Mouse (Mus musculus) intestine, embryonic 14.5 days (tissue): ENCODE results near the gene Pex5. TPM values are rescaled to one million over a fixed set of nuclear protein-coding genes. Genes with fewer than 3 reads are reported as not detected.
"Not testable (repeated sequence)": the region's sequence is repeated elsewhere in the genome, so short reads cannot be mapped to it uniquely, and the experiment has no call there.

Source experiments
- ATAC-seq: fragments of 200-750 bp; cut with Nextera tagmentation; replicated peaks from 2 replicates; pipeline ENCODE4 v1.8.0; 2017; ENCODE audit warnings: low read depth, moderate number of reproducible peaks, moderate TSS enrichment, moderate library complexity; ENCODE audit not compliant: low FRiP score, low TSS enrichment
- DNase-seq: peaks from one replicate; pipeline ENCODE4 v3.0.0-alpha.2; 2018; ENCODE audit warnings: low spot score
- H3K27ac ChIP-seq: fragments of 300-500 bp; sonication (generic); 2 replicates; pipeline ENCODE4 v1.5.1; 2014; ENCODE audit warnings: low read depth, mild to moderate bottlenecking, control low read depth
- H3K27me3 ChIP-seq: fragments of 300-500 bp; sonication (generic); replicated peaks from 2 replicates; pipeline ENCODE4 v1.6.1; 2014; ENCODE audit warnings: low read length, control low read depth; ENCODE audit not compliant: control insufficient read depth, insufficient read depth
- H3K36me3 ChIP-seq: fragments of 300-500 bp; sonication (generic); 2 replicates; pipeline ENCODE4 v1.6.1; 2014; ENCODE audit warnings: low read length, control low read depth; ENCODE audit not compliant: control insufficient read depth, insufficient read depth
- H3K4me1 ChIP-seq: fragments of 300-500 bp; sonication (generic); replicated peaks from 2 replicates; pipeline ENCODE4 v1.6.1; 2014; ENCODE audit warnings: low read length, control low read depth, mixed read lengths; ENCODE audit not compliant: control insufficient read depth, insufficient read depth
- H3K4me2 ChIP-seq: fragments of 300-500 bp; sonication (generic); 2 replicates; pipeline ENCODE4 v1.6.1; 2014; ENCODE audit warnings: low read length
- H3K4me3 ChIP-seq: fragments of 300-500 bp; sonication (generic); 2 replicates; pipeline ENCODE4 v1.5.1; 2014; ENCODE audit warnings: low read depth, low read length, control low read depth, mixed read lengths
- H3K9ac ChIP-seq: fragments of 300-500 bp; sonication (generic); 2 replicates; pipeline ENCODE4 v1.6.1; 2014; ENCODE audit warnings: mild to moderate bottlenecking, low read length
- H3K9me3 ChIP-seq: fragments of 300-500 bp; sonication (generic); 2 replicates; pipeline ENCODE4 v1.6.1; 2016; ENCODE audit warnings: low read length, control low read depth; ENCODE audit not compliant: control insufficient read depth
- WGBS: fragments of 180-500 bp; shearing (Covaris S2); extraction: QIAGEN DNeasy Blood & Tissue Kit; methylation state at CpG from one replicate; pipeline ENCODE4 v1.1.7; 2014; 5-methylcytosine and 5-hydroxymethylcytosine counted together
- polyA plus RNA-seq: library from polyadenylated mRNA; unstranded; fragments of >200 nt; fragmentation: Nextera tagmentation; extraction: Ambion mirVana; gene quantifications from 2 replicates; pipeline ENCODE4 v1.2.1, GENCODE M21; 2014

The Pex5 gene
- polyA plus RNA-seq, 1 experiment from 2014 or later = 34.0 TPM

DNA sequence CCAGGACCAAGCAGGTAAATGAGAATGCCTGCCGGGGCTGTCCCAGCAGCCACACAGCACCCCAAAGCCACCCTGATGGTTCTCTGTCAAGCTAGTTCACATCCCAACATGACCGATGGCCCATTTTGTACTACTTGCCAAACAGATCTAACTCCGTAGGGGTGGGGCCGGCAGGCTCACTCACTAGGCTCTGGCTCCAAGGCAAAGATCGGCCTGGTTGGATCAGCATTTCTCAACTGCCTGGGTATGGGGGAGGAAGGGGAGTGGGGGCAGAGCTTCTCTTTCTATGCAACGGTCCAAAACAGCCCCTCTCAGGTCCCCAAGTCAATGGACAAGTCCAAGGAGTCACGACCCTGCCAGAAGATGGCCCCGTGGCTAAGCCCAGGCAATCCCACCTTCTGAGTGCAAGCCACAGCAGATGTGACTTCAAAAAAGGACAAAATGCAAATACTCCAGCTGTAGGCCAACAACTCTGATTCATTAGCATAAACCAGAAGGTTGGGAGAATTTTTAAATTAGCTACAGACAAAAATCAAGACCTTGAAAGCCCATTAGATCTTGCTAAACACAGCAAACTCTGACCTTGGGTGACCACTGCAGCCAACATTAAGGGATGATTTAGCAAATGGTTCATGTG is 18.9 kb upstream of the Pex5 start:
- Histone ChIP-seq H3K4me1 (no peaks in the 10 kb centered on the region; the same call in 1 of the 2 replicates), H3K9ac (no peak overlapping the region), H3K4me2 (no peak overlapping the region), H3K27ac (no peak overlapping the region), H3K9me3 (no peaks in the 10 kb centered on the region), H3K27me3 (no peaks in the 10 kb centered on the region), H3K36me3 (no peaks in the 10 kb centered on the region), H3K4me3 (no peak overlapping the region)
- 89% methylated on average over 8 of the region's 8 CpGs for WGBS
- DNase-seq = no peak
- ATAC-seq = no peak

DNA sequence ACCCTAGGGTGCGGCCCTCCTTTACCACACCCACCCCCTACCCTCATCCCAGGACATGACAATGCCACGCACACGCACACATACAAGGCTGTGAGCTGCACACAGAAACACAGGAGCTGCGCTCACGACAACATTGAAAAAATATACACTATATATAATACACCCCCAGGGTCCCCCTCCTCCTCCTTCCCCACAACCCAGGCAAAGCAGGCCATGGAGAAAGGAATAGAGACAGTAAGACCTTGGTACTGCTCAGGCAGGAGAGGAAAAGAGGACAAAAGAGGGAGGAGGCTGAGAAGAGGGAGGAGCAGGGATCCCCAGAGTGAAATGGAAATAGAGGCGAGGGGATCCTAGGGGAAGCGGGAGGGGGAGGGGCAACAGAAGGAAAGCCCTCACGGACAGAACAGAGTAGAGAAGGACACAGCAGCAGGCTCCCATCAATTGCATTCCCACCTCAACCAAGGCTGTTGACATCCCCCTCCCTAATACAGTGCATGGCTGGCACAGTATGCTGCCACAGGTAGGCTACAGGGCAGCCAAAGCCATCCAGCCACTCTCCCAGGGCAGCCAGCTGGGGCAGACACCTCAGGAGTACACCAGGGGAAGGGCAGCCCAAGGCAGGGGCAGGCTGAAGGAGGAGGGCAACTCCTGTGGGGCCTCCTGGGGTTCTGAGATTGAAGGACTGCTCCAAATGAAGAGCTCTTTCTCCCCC is 16.1 kb upstream of the Pex5 start:
- ATAC-seq = 0 out of 2 replicates have a peak, but pooled peaks have one; percentile 36

DNA sequence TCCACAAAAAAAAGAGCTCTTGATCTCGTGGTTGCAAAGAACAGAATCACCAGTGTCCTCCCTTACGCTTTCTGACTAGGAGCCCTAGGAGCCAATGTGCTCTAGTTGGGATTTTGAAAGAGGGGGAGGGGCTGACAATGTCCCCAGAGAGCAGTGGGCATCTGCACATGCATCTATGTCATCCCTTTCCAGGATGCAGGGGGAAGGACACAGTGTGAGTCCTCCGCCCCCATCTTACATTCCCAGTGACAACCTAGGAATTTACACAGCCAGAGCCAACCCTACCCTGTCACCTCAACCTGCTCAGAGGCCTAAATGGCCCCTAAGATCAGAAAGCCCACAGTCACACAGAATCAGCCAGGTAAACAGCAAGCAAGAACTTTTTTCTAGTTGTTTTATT is 15.5 kb upstream of the Pex5 start:
- ATAC-seq (no peak), DNase-seq (no peak)
- Histone ChIP-seq H3K9me3 (no peaks in the 10 kb centered on the region), H3K36me3 (no peaks in the 10 kb centered on the region), H3K4me3 (no peak overlapping the region), H3K4me2 (no peak overlapping the region), H3K9ac (no peak overlapping the region), H3K4me1 (no peaks in the 10 kb centered on the region; the same call in 1 of the 2 replicates), H3K27ac (no peak overlapping the region), H3K27me3 (no peaks in the 10 kb centered on the region)
- 72% methylated on average over 3 of the region's 3 CpGs for WGBS

More for the DNA sequence above, 16.1 kb upstream of the Pex5 start:
- Histone ChIP-seq H3K4me1 (no peaks in the 10 kb centered on the region; the same call in 1 of the 2 replicates), H3K27ac (no peak overlapping the region), H3K4me3 (no peak overlapping the region), H3K9me3 (no peaks in the 10 kb centered on the region), H3K9ac (no peak overlapping the region), H3K4me2 (no peak overlapping the region), H3K36me3 (no peaks in the 10 kb centered on the region), H3K27me3 (no peaks in the 10 kb centered on the region)
- 59% methylated on average over 8 of the region's 8 CpGs for WGBS
- no peak for DNase-seq

DNA sequence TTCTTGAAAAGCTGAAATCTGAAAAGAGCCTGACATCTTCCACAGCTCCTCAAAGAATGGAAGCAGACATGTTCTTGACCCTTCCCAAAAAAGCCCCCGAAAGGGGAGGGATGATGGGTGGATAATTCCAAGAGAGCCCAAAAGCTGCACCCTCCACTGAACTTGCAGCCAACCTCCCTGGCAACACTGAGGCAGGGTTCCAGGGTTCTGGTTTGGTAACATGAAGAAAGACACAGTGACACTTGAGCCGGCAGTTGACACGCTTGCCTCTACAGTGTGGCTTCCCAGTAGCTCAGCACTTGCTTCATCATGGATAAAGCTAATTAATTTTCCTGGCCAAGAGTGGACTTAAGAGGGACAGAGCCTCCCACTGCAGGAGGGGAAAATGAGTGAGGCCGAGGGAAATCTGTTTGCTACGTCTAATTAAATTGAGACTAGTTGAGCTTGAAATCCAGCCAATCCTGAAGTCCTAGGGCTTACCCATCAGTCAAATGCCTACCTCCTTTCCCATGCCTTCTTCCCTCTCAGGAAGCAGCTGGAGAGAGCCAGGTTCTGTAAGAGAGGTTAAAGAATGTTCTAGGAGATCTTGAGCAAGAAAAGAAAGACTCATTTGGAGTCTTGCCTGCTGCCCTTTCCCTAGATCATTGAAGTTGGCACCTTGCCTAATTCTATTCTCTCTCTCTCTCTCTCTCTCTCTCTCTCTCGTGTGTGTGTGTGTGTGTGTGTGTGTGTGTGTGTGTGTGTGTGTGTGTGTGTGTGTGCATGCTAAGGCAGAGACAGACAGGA is 13.1 kb upstream of the Pex5 start:
- Histone ChIP-seq H3K27ac (no peak overlapping the region), H3K4me1 (no peaks in the 10 kb centered on the region; the same call in 1 of the 2 replicates), H3K4me2 (no peak overlapping the region), H3K9ac (no peak overlapping the region), H3K4me3 (no peak overlapping the region), H3K36me3 (no peaks in the 10 kb centered on the region), H3K9me3 (no peaks in the 10 kb centered on the region), H3K27me3 (no peaks in the 10 kb centered on the region)
- DNase-seq (no peak), ATAC-seq (no peak)
- WGBS = 60% methylated on average over 6 of the region's 6 CpGs

DNA sequence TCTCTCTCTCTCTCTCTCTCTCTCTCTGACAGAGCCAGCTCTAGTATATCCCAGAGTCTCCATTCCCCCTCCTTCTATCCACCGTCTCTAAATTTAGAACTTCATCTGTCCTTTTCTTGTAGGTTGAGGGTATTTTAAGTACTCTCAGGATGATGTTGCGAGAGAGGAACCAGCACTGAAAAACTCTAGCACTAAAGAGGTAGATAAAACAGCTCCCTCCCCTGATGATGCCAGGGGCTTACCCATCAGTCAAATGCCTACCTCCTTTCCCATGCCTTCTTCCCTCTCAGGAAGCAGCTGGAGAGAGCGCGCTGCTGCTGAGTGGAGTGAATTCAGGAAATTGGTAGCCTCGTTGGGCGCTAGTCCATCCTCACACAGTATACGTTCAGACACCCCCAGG is 12.4 kb upstream of the Pex5 start:
- no peak overlapping the region for H3K27ac ChIP-seq
- H3K4me3 ChIP-seq = no peak overlapping the region
- no peaks in the 10 kb centered on the region for H3K9me3 ChIP-seq
- no peak overlapping the region for H3K4me2 ChIP-seq
- H3K9ac ChIP-seq = no peak overlapping the region
- ATAC-seq = no peak
- WGBS = 78% methylated on average over 7 of the region's 7 CpGs
- H3K4me1 ChIP-seq = no peaks in the 10 kb centered on the region; the same call in 1 of the 2 replicates
- DNase-seq = no peak
- H3K36me3 ChIP-seq = no peaks in the 10 kb centered on the region
- no peaks in the 10 kb centered on the region for H3K27me3 ChIP-seq

DNA sequence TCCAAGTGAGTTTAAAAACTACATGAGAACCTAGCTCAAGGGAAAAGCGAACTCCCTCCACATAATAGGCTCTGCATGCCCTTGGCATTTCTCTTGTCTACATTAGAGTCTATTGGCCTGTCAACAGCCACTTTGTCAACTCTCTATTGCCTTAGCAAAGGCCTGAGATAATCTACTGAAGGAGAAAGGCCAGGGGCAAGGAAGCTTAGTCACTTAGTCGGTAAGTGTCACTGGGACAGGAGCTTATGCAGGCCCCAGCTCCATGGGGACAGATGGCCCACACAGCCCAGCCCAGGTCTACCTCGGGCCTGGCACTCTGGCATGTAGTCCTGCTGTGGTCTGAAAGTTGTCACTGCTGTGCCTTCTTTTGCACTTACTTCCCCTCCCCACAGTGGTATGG is 11.7 kb upstream of the Pex5 start:
- no peaks in the 10 kb centered on the region for H3K36me3 ChIP-seq
- H3K9me3 ChIP-seq = no peaks in the 10 kb centered on the region
- no peaks in the 10 kb centered on the region for H3K27me3 ChIP-seq
- H3K4me1 ChIP-seq = no peaks in the 10 kb centered on the region; the same call in 1 of the 2 replicates
- ATAC-seq (no peak), DNase-seq (no peak)
- 65% methylated on average over 3 of the region's 3 CpGs for WGBS
- H3K9ac ChIP-seq = no peak overlapping the region
- no peak overlapping the region for H3K27ac ChIP-seq
- no peak overlapping the region for H3K4me3 ChIP-seq
- no peak overlapping the region for H3K4me2 ChIP-seq

DNA sequence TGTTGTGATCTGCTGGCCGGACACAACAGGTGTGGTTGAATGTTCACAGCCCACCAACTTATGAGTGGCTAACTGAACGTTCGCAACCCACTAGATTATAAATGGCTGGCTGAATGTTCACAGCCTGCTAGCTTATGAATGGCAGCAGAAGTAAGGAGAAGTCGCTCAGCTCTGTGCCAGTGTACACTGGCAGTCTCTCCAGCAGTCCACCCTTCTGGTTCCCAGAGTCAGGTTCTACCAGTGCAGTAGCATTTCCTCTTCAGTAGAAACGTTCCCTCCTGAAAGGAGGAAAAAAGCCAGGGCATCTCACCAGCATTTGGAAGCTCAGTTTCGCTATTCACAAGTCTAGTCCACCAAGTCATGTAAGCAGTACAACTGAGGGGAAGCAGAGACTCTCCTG is 10.7 kb upstream of the Pex5 start:
- H3K9ac ChIP-seq = no peak overlapping the region
- no peaks in the 10 kb centered on the region for H3K9me3 ChIP-seq
- WGBS = 69% methylated on average over 6 of the region's 6 CpGs
- DNase-seq = no peak
- no peaks in the 10 kb centered on the region for H3K36me3 ChIP-seq
- H3K4me3 ChIP-seq = no peak overlapping the region
- ATAC-seq = no peak
- H3K4me2 ChIP-seq = no peak overlapping the region
- H3K4me1 ChIP-seq = no peaks in the 10 kb centered on the region
- H3K27me3 ChIP-seq = no peaks in the 10 kb centered on the region
- no peak overlapping the region for H3K27ac ChIP-seq

DNA sequence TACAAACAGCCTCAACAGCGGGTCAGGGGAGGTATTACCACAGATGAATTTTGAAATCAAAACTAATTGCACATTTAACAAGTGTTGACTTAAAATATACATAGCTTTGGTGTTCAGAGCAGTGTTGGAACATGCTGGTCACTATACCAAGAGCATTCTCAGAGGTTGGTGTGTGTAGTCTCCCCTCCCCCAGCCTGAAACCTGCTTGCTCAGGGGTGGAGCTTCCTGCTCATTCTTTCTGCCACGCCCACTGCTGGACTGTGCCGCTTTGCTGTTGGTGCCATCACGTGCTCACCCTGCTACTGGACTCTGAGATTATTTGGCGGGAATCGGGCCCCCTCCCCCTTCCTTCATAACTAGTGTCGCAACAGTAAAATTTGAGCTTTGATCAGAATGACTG is 10.2 kb upstream of the Pex5 start:
- H3K4me3 ChIP-seq, H3K27ac ChIP-seq, H3K36me3 ChIP-seq, ATAC-seq, H3K9ac ChIP-seq, DNase-seq, H3K4me2 ChIP-seq, H3K4me1 ChIP-seq, H3K9me3 ChIP-seq, H3K27me3 ChIP-seq: not testable (repeated sequence)
- 55% methylated on average over 7 of the region's 7 CpGs for WGBS
